Mouse (Mus musculus) C2C12 (cell line): ENCODE measurements around the gene 1700001J03Rik. TPM values are rescaled to one million over a fixed set of nuclear protein-coding genes. Genes with fewer than 3 reads are reported as not detected.
"Not testable (repeated sequence)": the region's sequence is repeated elsewhere in the genome, so short reads cannot be mapped to it uniquely, and the experiment has no call there.

ENCODE experiments used
- H3K27me3 ChIP-seq: one replicate; pipeline ENCODE4 v1.6.1; 2011; ENCODE audit not compliant: control insufficient read depth, insufficient read depth, insufficient read length
- H3K36me3 ChIP-seq: one replicate; pipeline ENCODE4 v1.6.1; 2011; ENCODE audit not compliant: control insufficient read depth, insufficient read depth
- H3K4me3 ChIP-seq: one replicate; pipeline ENCODE4 v1.5.1; 2011; ENCODE audit warnings: mild to moderate bottlenecking, control low read depth; ENCODE audit not compliant: poor library complexity, insufficient read depth, severe bottlenecking
- H3K79me2 ChIP-seq: one replicate; pipeline ENCODE4 v1.6.1; 2011; ENCODE audit not compliant: control insufficient read depth, insufficient read depth
- H3K79me3 ChIP-seq: one replicate; pipeline ENCODE4 v1.6.1; 2011; ENCODE audit warnings: low read depth, control low read depth
- H3ac ChIP-seq: one replicate; pipeline ENCODE3; 2011; ENCODE audit warnings: low read depth; ENCODE audit not compliant: control insufficient read depth, insufficient read length
- CEBPB ChIP-seq: IDR thresholded peaks from one replicate; pipeline ENCODE4 v1.6.1; 2011; ENCODE audit warnings: low read depth, mild to moderate bottlenecking, control low read depth, moderate library complexity
- CTCF ChIP-seq: IDR thresholded peaks from one replicate; pipeline ENCODE4 v1.5.1; 2011; ENCODE audit not compliant: control insufficient read depth, insufficient read depth, insufficient read length
- FOSL1 ChIP-seq: IDR thresholded peaks from one replicate; pipeline ENCODE4 v1.8.0; 2011; ENCODE audit warnings: mild to moderate bottlenecking, low read length; ENCODE audit not compliant: poor library complexity, insufficient read depth, severe bottlenecking
- MAX ChIP-seq: IDR thresholded peaks from one replicate; pipeline ENCODE4 v1.6.1; 2011; ENCODE audit warnings: mild to moderate bottlenecking, control low read depth
- MYOD1 ChIP-seq: IDR thresholded peaks from one replicate; pipeline ENCODE4 v1.6.1; 2011; ENCODE audit warnings: low read depth; ENCODE audit not compliant: control insufficient read depth, insufficient read length
- MYOG ChIP-seq: IDR thresholded peaks from one replicate; pipeline ENCODE4 v1.6.1; 2011; ENCODE audit not compliant: control insufficient read depth, insufficient read length; ENCODE audit errors: extremely low read depth
- USF1 ChIP-seq: IDR thresholded peaks from one replicate; pipeline ENCODE4 v1.6.1; 2011; ENCODE audit warnings: low read depth, mild to moderate bottlenecking, control low read depth, moderate library complexity
- polyA plus RNA-seq: library from polyadenylated mRNA; unstranded; fragments of >200 nt; fragmentation: generic; extraction: Trizol; gene quantifications from one replicate; pipeline ENCODE4 v1.2.1, GENCODE M21; 2012; ENCODE audit warnings: missing spikeins

1700001J03Rik gene
- polyA plus RNA-seq, 1 experiment = not detected

- no peak overlapping the region for H3ac ChIP-seq
- H3K79me2 ChIP-seq = no peaks in the 10 kb centered on the region
- no peaks in the 10 kb centered on the region for H3K36me3 ChIP-seq
- H3K27me3 ChIP-seq = no peaks in the 10 kb centered on the region
- TF ChIP-seq MAX (no peak), MYOD1 (no peak), CTCF (no peak), CEBPB (no peak), USF1 (no peak), FOSL1 (no peak), MYOG (no peak)
- H3K79me3 ChIP-seq = no peaks in the 10 kb centered on the region
- no peak overlapping the region for H3K4me3 ChIP-seq
Observed at GRCm38 (mm10) chr5:146193360-146193759, 8.3 kb upstream of the 1700001J03Rik start.

- no peaks in the 10 kb centered on the region for H3K79me2 ChIP-seq
- no peak overlapping the region for H3K4me3 ChIP-seq
- no peak overlapping the region for H3ac ChIP-seq
- TF ChIP-seq MYOG (no peak), USF1 (no peak), FOSL1 (no peak), CTCF (no peak), MAX (no peak), CEBPB (no peak), MYOD1 (no peak)
- no peaks in the 10 kb centered on the region for H3K79me3 ChIP-seq
- no peaks in the 10 kb centered on the region for H3K36me3 ChIP-seq
- H3K27me3 ChIP-seq = no peaks in the 10 kb centered on the region
Observed at GRCm38 (mm10) chr5:146190501-146191269, 5.6 kb upstream of the 1700001J03Rik start.

GRCm38 (mm10) chr5:146190093-146190492, 5.0 kb upstream of the 1700001J03Rik start:
- no peaks in the 10 kb centered on the region for H3K36me3 ChIP-seq
- H3K27me3 ChIP-seq = no peaks in the 10 kb centered on the region
- H3ac ChIP-seq = no peak overlapping the region
- no peaks in the 10 kb centered on the region for H3K79me2 ChIP-seq
- H3K79me3 ChIP-seq = no peaks in the 10 kb centered on the region
- TF ChIP-seq MAX (no peak), CTCF (no peak), MYOD1 (no peak), CEBPB (no peak), USF1 (no peak), MYOG (no peak), FOSL1 (no peak)
- H3K4me3 ChIP-seq = no peak overlapping the region

GRCm38 (mm10) chr5:146188712-146189111, 3.6 kb upstream of the 1700001J03Rik start:
- no peak overlapping the region for H3ac ChIP-seq
- TF ChIP-seq FOSL1 = no peak
- no peak for TF ChIP-seq CTCF
- TF ChIP-seq MYOD1 = no peak
- no peak for TF ChIP-seq CEBPB
- no peak for TF ChIP-seq USF1
- no peak for TF ChIP-seq MAX
- no peak for TF ChIP-seq MYOG
- no peaks in the 10 kb centered on the region for H3K36me3 ChIP-seq
- H3K4me3 ChIP-seq = no peak overlapping the region
- no peaks in the 10 kb centered on the region for H3K27me3 ChIP-seq
- no peaks in the 10 kb centered on the region for H3K79me3 ChIP-seq
- no peaks in the 10 kb centered on the region for H3K79me2 ChIP-seq

- no peak overlapping the region for H3K4me3 ChIP-seq
- no peaks in the 10 kb centered on the region for H3K79me3 ChIP-seq
- no peaks in the 10 kb centered on the region for H3K27me3 ChIP-seq
- TF ChIP-seq MYOG (no peak), CEBPB (no peak), FOSL1 (no peak), MYOD1 (no peak), MAX (no peak), CTCF (no peak), USF1 (no peak)
- no peak overlapping the region for H3ac ChIP-seq
- H3K36me3 ChIP-seq = no peaks in the 10 kb centered on the region
- H3K79me2 ChIP-seq = no peaks in the 10 kb centered on the region
Observed at GRCm38 (mm10) chr5:146188144-146188543, 3.0 kb upstream of the 1700001J03Rik start.

GRCm38 (mm10) chr5:146187441-146187840, 2.3 kb upstream of the 1700001J03Rik start:
- H3ac ChIP-seq, H3K36me3 ChIP-seq, H3K79me2 ChIP-seq, H3K4me3 ChIP-seq, H3K79me3 ChIP-seq, H3K27me3 ChIP-seq: not testable (repeated sequence)

- not testable (repeated sequence) for H3K4me3 ChIP-seq, H3K79me3 ChIP-seq, H3ac ChIP-seq, H3K27me3 ChIP-seq, H3K36me3 ChIP-seq, H3K79me2 ChIP-seq
Observed at GRCm38 (mm10) chr5:146172744-146173143, 12.4 kb downstream of the 1700001J03Rik start.

- H3ac ChIP-seq, H3K4me3 ChIP-seq, H3K79me2 ChIP-seq, H3K27me3 ChIP-seq, H3K36me3 ChIP-seq, H3K79me3 ChIP-seq: not testable (repeated sequence)
Observed at GRCm38 (mm10) chr5:146170621-146171020, 14.5 kb downstream of the 1700001J03Rik start, which contains the start of gene Gm6309. TSS of gene Gm6309 (minus strand) at chr5:146170721.

- not testable (repeated sequence) for H3K79me2 ChIP-seq, H3K27me3 ChIP-seq, H3K79me3 ChIP-seq, H3K36me3 ChIP-seq, H3K4me3 ChIP-seq, H3ac ChIP-seq
Observed at GRCm38 (mm10) chr5:146160439-146160838, 24.7 kb downstream of the 1700001J03Rik start, which contains the start of gene Gm5565. TSS of gene Gm5565 (minus strand) at chr5:146160539.
